Mouse (Mus musculus): ENCODE data around the gene Ptbp1. TPM values are rescaled to one million over a fixed set of nuclear protein-coding genes. Genes with fewer than 3 reads are reported as not detected.

Ptbp1 gene
- total RNA-seq, 2 experiments from 2014 or later = 211 to 497 TPM

- peak; percentile 57 for ATAC-seq (replicated peaks; ENCODE audit: poor library complexity, severe bottlenecking)
Observed at GRCm38 (mm10) chr10:79832026-79832785, 22.0 kb upstream of the Ptbp1 start.

- peak; percentile 36 for ATAC-seq (replicated peaks; ENCODE audit: poor library complexity, severe bottlenecking)
Observed at GRCm38 (mm10) chr10:79832786-79833181, 21.4 kb upstream of the Ptbp1 start.

GRCm38 (mm10) chr10:79834769-79835398 lies 19.3 kb upstream of the Ptbp1 start:
- ATAC-seq (replicated peaks; ENCODE audit: poor library complexity, severe bottlenecking) = peak; percentile 65

GRCm38 (mm10) chr10:79836918-79837317 lies 17.3 kb upstream of the Ptbp1 start:
- ATAC-seq (replicated peaks; ENCODE audit: poor library complexity, severe bottlenecking) = no peak

GRCm38 (mm10) chr10:79838151-79838550 lies 16.1 kb upstream of the Ptbp1 start:
- ATAC-seq (replicated peaks; ENCODE audit: poor library complexity, severe bottlenecking) = no peak

GRCm38 (mm10) chr10:79840091-79840490 lies 14.1 kb upstream of the Ptbp1 start:
- no peak for ATAC-seq (replicated peaks; ENCODE audit: poor library complexity, severe bottlenecking)

GRCm38 (mm10) chr10:79840644-79841551 lies 13.3 kb upstream of the Ptbp1 start:
- ATAC-seq (replicated peaks; ENCODE audit: poor library complexity, severe bottlenecking) = peak; percentile 88

GRCm38 (mm10) chr10:79842322-79842721 lies 11.9 kb upstream of the Ptbp1 start:
- ATAC-seq (replicated peaks; ENCODE audit: poor library complexity, severe bottlenecking) = no peak

GRCm38 (mm10) chr10:79843476-79843875 lies 10.8 kb upstream of the Ptbp1 start:
- no peak for ATAC-seq (replicated peaks; ENCODE audit: poor library complexity, severe bottlenecking)

GRCm38 (mm10) chr10:79846553-79846952 lies 7.7 kb upstream of the Ptbp1 start:
- ATAC-seq (replicated peaks; ENCODE audit: poor library complexity, severe bottlenecking) = no peak

- ATAC-seq (replicated peaks; ENCODE audit: poor library complexity, severe bottlenecking) = peak; percentile 17
Observed at GRCm38 (mm10) chr10:79849941-79850628, 4.1 kb upstream of the Ptbp1 start.

- ATAC-seq (replicated peaks; ENCODE audit: poor library complexity, severe bottlenecking) = no peak
Observed at GRCm38 (mm10) chr10:79851653-79852052, 2.6 kb upstream of the Ptbp1 start.

GRCm38 (mm10) chr10:79852107-79852789 lies 2.0 kb upstream of the Ptbp1 start:
- no peak for ATAC-seq (replicated peaks; ENCODE audit: poor library complexity, severe bottlenecking)

GRCm38 (mm10) chr10:79852827-79853226 lies 1.4 kb upstream of the Ptbp1 start:
- ATAC-seq (replicated peaks; ENCODE audit: poor library complexity, severe bottlenecking) = no peak

GRCm38 (mm10) chr10:79853392-79853791 lies 835 bp upstream of the Ptbp1 start:
- ATAC-seq (replicated peaks; ENCODE audit: poor library complexity, severe bottlenecking) = no peak

GRCm38 (mm10) chr10:79854801-79855541 lies 744 bp downstream of the Ptbp1 start:
- peak; percentile 13; the same call in 1 of the 2 replicates for ATAC-seq (replicated peaks; ENCODE audit: poor library complexity, severe bottlenecking)

GRCm38 (mm10) chr10:79855558-79856184 lies 1.4 kb downstream of the Ptbp1 start:
- ATAC-seq (replicated peaks; ENCODE audit: poor library complexity, severe bottlenecking) = no peak

GRCm38 (mm10) chr10:79856280-79856679 lies 2.1 kb downstream of the Ptbp1 start:
- no peak for ATAC-seq (replicated peaks; ENCODE audit: poor library complexity, severe bottlenecking)

Measured in granulocyte monocyte progenitor cell, adult 5-6 weeks (primary cell).